Mouse (Mus musculus): ENCODE data around the gene Akap2. TPM values are rescaled to one million over a fixed set of nuclear protein-coding genes. Genes with fewer than 3 reads are reported as not detected.

Akap2 gene
- polyA plus RNA-seq, 1 experiment = not detected

GRCm38 (mm10) chr4:57719370-57719769 lies 1.9 kb downstream of the Akap2 start:
- 89% methylated on average over 1 of the region's 1 CpGs for WGBS
- H3K4me3 ChIP-seq (ENCODE audit: insufficient read depth, low read depth, low read length) = no peak overlapping the region
- no peak for TF ChIP-seq POLR2A (IDR thresholded peaks at IDR 0.05; ENCODE audit: insufficient read depth, low read depth, low read length)
- TF ChIP-seq CTCF (IDR thresholded peaks at IDR 0.05; ENCODE audit: insufficient read depth, low read depth, low read length) = no peak

GRCm38 (mm10) chr4:57720869-57721361 lies 3.5 kb downstream of the Akap2 start:
- WGBS = 61% methylated on average over 7 of the region's 7 CpGs
- Histone ChIP-seq H3K4me1 (ENCODE audit: control insufficient read depth, insufficient read depth, low read length) (no peaks in the 10 kb centered on the region), H3K4me3 (ENCODE audit: insufficient read depth, low read depth, low read length) (no peak overlapping the region), H3K27ac (ENCODE audit: insufficient read depth, low read depth, low read length) (no peak overlapping the region)
- TF ChIP-seq POLR2A (IDR thresholded peaks at IDR 0.05; ENCODE audit: insufficient read depth, low read depth, low read length) (no peak), CTCF (IDR thresholded peaks at IDR 0.05; ENCODE audit: insufficient read depth, low read depth, low read length) (no peak)

More at GRCm38 (mm10) chr4:57719370-57719769, 1.9 kb downstream of the Akap2 start:
- Histone ChIP-seq H3K27ac (ENCODE audit: insufficient read depth, low read depth, low read length) (no peak overlapping the region), H3K4me1 (ENCODE audit: control insufficient read depth, insufficient read depth, low read length) (no peaks in the 10 kb centered on the region)

- no peaks in the 10 kb centered on the region for H3K4me1 ChIP-seq (ENCODE audit: control insufficient read depth, insufficient read depth, low read length)
- WGBS = 92% methylated on average over 4 of the region's 4 CpGs
- H3K27ac ChIP-seq (ENCODE audit: insufficient read depth, low read depth, low read length) = no peak overlapping the region
- H3K4me3 ChIP-seq (ENCODE audit: insufficient read depth, low read depth, low read length) = no peak overlapping the region
- TF ChIP-seq POLR2A (IDR thresholded peaks at IDR 0.05; ENCODE audit: insufficient read depth, low read depth, low read length) (no peak), CTCF (IDR thresholded peaks at IDR 0.05; ENCODE audit: insufficient read depth, low read depth, low read length) (no peak)
Observed at GRCm38 (mm10) chr4:57722296-57722695, 4.8 kb downstream of the Akap2 start.

- no peak overlapping the region for H3K4me3 ChIP-seq (ENCODE audit: insufficient read depth, low read depth, low read length)
- WGBS = 51% methylated on average over 2 of the region's 2 CpGs
- H3K27ac ChIP-seq (ENCODE audit: insufficient read depth, low read depth, low read length) = no peak overlapping the region
- TF ChIP-seq CTCF (IDR thresholded peaks at IDR 0.05; ENCODE audit: insufficient read depth, low read depth, low read length) (no peak), POLR2A (IDR thresholded peaks at IDR 0.05; ENCODE audit: insufficient read depth, low read depth, low read length) (no peak)
- H3K4me1 ChIP-seq (ENCODE audit: control insufficient read depth, insufficient read depth, low read length) = no peaks in the 10 kb centered on the region
Observed at GRCm38 (mm10) chr4:57723659-57724058, 6.2 kb downstream of the Akap2 start.

GRCm38 (mm10) chr4:57725569-57725968 lies 8.1 kb downstream of the Akap2 start:
- Histone ChIP-seq H3K4me1 (ENCODE audit: control insufficient read depth, insufficient read depth, low read length) (no peaks in the 10 kb centered on the region; the same call in 1 of the 2 replicates), H3K4me3 (ENCODE audit: insufficient read depth, low read depth, low read length) (no peak overlapping the region), H3K27ac (ENCODE audit: insufficient read depth, low read depth, low read length) (no peak overlapping the region)
- WGBS = 91% methylated on average over 1 of the region's 1 CpGs
- TF ChIP-seq CTCF (IDR thresholded peaks at IDR 0.05; ENCODE audit: insufficient read depth, low read depth, low read length) (no peak), POLR2A (IDR thresholded peaks at IDR 0.05; ENCODE audit: insufficient read depth, low read depth, low read length) (no peak)

- 82% methylated on average over 4 of the region's 4 CpGs for WGBS
- Histone ChIP-seq H3K27ac (ENCODE audit: insufficient read depth, low read depth, low read length) (no peak overlapping the region), H3K4me1 (ENCODE audit: control insufficient read depth, insufficient read depth, low read length) (peaks cover 3% of the 10 kb centered on the region), H3K4me3 (ENCODE audit: insufficient read depth, low read depth, low read length) (no peak overlapping the region)
- TF ChIP-seq POLR2A (IDR thresholded peaks at IDR 0.05; ENCODE audit: insufficient read depth, low read depth, low read length) = no peak
- no peak for TF ChIP-seq CTCF (IDR thresholded peaks at IDR 0.05; ENCODE audit: insufficient read depth, low read depth, low read length)
Observed at GRCm38 (mm10) chr4:57728611-57729183, 11.2 kb downstream of the Akap2 start.

- 84% methylated on average over 6 of the region's 6 CpGs for WGBS
- Histone ChIP-seq H3K27ac (ENCODE audit: insufficient read depth, low read depth, low read length) (no peak overlapping the region), H3K4me3 (ENCODE audit: insufficient read depth, low read depth, low read length) (no peak overlapping the region), H3K4me1 (ENCODE audit: control insufficient read depth, insufficient read depth, low read length) (peaks cover 3% of the 10 kb centered on the region)
- TF ChIP-seq POLR2A (IDR thresholded peaks at IDR 0.05; ENCODE audit: insufficient read depth, low read depth, low read length) (no peak), CTCF (IDR thresholded peaks at IDR 0.05; ENCODE audit: insufficient read depth, low read depth, low read length) (no peak)
Observed at GRCm38 (mm10) chr4:57730047-57730446, 12.6 kb downstream of the Akap2 start.

- no peak for TF ChIP-seq CTCF (IDR thresholded peaks at IDR 0.05; ENCODE audit: insufficient read depth, low read depth, low read length)
- no peak for TF ChIP-seq POLR2A (IDR thresholded peaks at IDR 0.05; ENCODE audit: insufficient read depth, low read depth, low read length)
- H3K27ac ChIP-seq (ENCODE audit: insufficient read depth, low read depth, low read length) = no peak overlapping the region
- no peak overlapping the region for H3K4me3 ChIP-seq (ENCODE audit: insufficient read depth, low read depth, low read length)
- peaks cover 3% of the 10 kb centered on the region for H3K4me1 ChIP-seq (ENCODE audit: control insufficient read depth, insufficient read depth, low read length)
- WGBS = 85% methylated on average over 11 of the region's 11 CpGs
Observed at GRCm38 (mm10) chr4:57730801-57731598, 13.5 kb downstream of the Akap2 start.

GRCm38 (mm10) chr4:57732351-57732750 lies 14.9 kb downstream of the Akap2 start:
- TF ChIP-seq POLR2A (IDR thresholded peaks at IDR 0.05; ENCODE audit: insufficient read depth, low read depth, low read length) (no peak), CTCF (IDR thresholded peaks at IDR 0.05; ENCODE audit: insufficient read depth, low read depth, low read length) (no peak)
- WGBS = 90% methylated on average over 5 of the region's 5 CpGs

More at GRCm38 (mm10) chr4:57732351-57732750, 14.9 kb downstream of the Akap2 start:
- Histone ChIP-seq H3K4me1 (ENCODE audit: control insufficient read depth, insufficient read depth, low read length) (peaks cover 3% of the 10 kb centered on the region), H3K27ac (ENCODE audit: insufficient read depth, low read depth, low read length) (no peak overlapping the region), H3K4me3 (ENCODE audit: insufficient read depth, low read depth, low read length) (no peak overlapping the region)
